Mouse (Mus musculus): ENCODE measurements around the gene Sgcd. TPM values are rescaled to one million over a fixed set of nuclear protein-coding genes. Genes with fewer than 3 reads are reported as not detected.

The Sgcd gene
- polyA plus RNA-seq, 1 experiment, result 0.07 TPM

DNA sequence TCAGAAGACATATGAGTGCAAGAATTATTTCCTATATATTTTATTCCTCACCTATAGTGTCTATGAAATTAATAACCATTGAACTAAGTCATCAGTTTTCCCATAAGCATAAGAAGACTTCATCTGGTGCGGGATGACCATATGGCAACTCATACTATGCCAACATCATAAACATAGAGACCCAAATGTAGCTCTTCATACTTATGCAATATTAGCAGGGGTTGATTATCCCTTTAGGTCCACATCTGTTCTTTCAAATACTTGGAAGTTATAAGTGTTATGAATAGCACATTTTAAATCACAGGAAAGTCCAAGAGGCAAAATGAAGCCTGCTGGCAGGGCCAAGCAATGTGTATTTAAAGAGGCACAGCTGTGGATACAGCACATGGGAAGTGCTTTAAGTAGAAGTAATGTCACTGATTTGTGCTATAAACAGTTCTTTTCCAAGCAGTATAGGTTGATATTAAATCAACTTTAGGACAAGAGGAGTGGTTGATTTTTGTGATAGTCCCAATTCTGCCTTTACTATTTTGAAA lies 690.9 kb downstream of the Sgcd start:
- H3K27me3 ChIP-seq (ENCODE audit: control insufficient read depth, insufficient read depth, low read length), result no peaks in the 10 kb centered on the region
- H3K36me3 ChIP-seq (ENCODE audit: control insufficient read depth, insufficient read depth, low read length), result no peaks in the 10 kb centered on the region
- H3K27ac ChIP-seq (ENCODE audit: control insufficient read depth, insufficient read depth, low read depth, low read length), result no peak overlapping the region
- TF ChIP-seq POLR2A (IDR thresholded peaks at IDR 0.05; ENCODE audit: control insufficient read depth, low read depth, low read length) (no peak), CTCF (IDR thresholded peaks at IDR 0.05; ENCODE audit: control insufficient read depth, insufficient read depth, insufficient replicate concordance, low read depth, low read length) (no peak)
- no peaks in the 10 kb centered on the region for H3K4me1 ChIP-seq (ENCODE audit: control insufficient read depth, insufficient read depth, low read length)
- H3K4me3 ChIP-seq (ENCODE audit: control insufficient read depth, low read depth, low read length), result no peak overlapping the region

DNA sequence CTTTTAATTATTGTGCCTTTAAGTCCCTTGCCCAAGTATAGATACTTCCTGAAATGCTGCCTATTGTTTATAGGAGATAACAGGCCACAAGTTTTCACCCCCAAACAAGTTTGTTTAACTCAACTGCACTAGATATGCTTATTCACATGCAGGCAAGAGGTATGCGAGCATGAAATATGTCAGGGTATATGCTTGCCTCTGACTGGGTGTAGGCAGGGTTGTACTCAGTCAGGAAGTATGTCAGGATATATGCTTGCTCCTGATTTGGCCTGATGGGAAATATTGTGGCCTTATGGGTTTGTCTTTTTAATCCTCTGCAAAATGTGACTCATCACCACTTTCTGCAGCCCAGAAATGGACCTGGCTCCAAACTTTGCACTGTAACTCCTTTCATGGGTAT lies 694.0 kb downstream of the Sgcd start:
- no peaks in the 10 kb centered on the region for H3K4me1 ChIP-seq (ENCODE audit: control insufficient read depth, insufficient read depth, low read length)
- H3K4me3 ChIP-seq (ENCODE audit: control insufficient read depth, low read depth, low read length), result no peak overlapping the region
- H3K27me3 ChIP-seq (ENCODE audit: control insufficient read depth, insufficient read depth, low read length), result no peaks in the 10 kb centered on the region
- no peak overlapping the region for H3K27ac ChIP-seq (ENCODE audit: control insufficient read depth, insufficient read depth, low read depth, low read length)
- TF ChIP-seq POLR2A (IDR thresholded peaks at IDR 0.05; ENCODE audit: control insufficient read depth, low read depth, low read length) (no peak), CTCF (IDR thresholded peaks at IDR 0.05; ENCODE audit: control insufficient read depth, insufficient read depth, insufficient replicate concordance, low read depth, low read length) (no peak)
- no peaks in the 10 kb centered on the region for H3K36me3 ChIP-seq (ENCODE audit: control insufficient read depth, insufficient read depth, low read length)

GRCm38 (mm10) chr11:47276586-47276985 lies 712.2 kb downstream of the Sgcd start:
- TF ChIP-seq CTCF (IDR thresholded peaks at IDR 0.05; ENCODE audit: control insufficient read depth, insufficient read depth, insufficient replicate concordance, low read depth, low read length) (no peak), POLR2A (IDR thresholded peaks at IDR 0.05; ENCODE audit: control insufficient read depth, low read depth, low read length) (no peak)

DNA sequence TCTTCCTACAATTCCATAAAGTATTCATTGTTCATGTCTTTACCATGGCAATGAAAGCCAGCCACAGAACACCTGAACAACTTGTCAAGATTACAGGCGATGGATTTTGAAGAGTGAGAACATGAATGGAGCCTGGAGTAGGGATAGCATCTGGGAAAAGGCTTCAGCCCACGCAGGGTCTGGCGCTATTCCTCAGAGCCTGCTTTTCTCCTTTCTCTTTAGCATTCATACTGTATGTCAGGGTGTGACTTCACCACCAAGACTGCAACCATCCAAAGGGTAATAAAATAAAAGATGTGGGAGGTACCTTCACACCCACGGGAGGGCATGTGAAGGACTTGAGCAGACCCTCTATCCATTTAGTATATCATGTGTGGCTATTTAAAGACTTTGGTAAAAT lies 720.2 kb downstream of the Sgcd start:
- no peak overlapping the region for H3K27ac ChIP-seq (ENCODE audit: control insufficient read depth, insufficient read depth, low read depth, low read length)
- H3K27me3 ChIP-seq (ENCODE audit: control insufficient read depth, insufficient read depth, low read length), result no peaks in the 10 kb centered on the region
- H3K4me3 ChIP-seq (ENCODE audit: control insufficient read depth, low read depth, low read length), result no peak overlapping the region
- no peaks in the 10 kb centered on the region for H3K4me1 ChIP-seq (ENCODE audit: control insufficient read depth, insufficient read depth, low read length)
- no peaks in the 10 kb centered on the region for H3K36me3 ChIP-seq (ENCODE audit: control insufficient read depth, insufficient read depth, low read length)
- TF ChIP-seq CTCF (IDR thresholded peaks at IDR 0.05; ENCODE audit: control insufficient read depth, insufficient read depth, insufficient replicate concordance, low read depth, low read length), result no peak
- TF ChIP-seq POLR2A (IDR thresholded peaks at IDR 0.05; ENCODE audit: control insufficient read depth, low read depth, low read length), result no peak

More at GRCm38 (mm10) chr11:47276586-47276985, 712.2 kb downstream of the Sgcd start:
- Histone ChIP-seq H3K27ac (ENCODE audit: control insufficient read depth, insufficient read depth, low read depth, low read length) (no peak overlapping the region), H3K4me1 (ENCODE audit: control insufficient read depth, insufficient read depth, low read length) (no peaks in the 10 kb centered on the region), H3K36me3 (ENCODE audit: control insufficient read depth, insufficient read depth, low read length) (no peaks in the 10 kb centered on the region), H3K27me3 (ENCODE audit: control insufficient read depth, insufficient read depth, low read length) (no peaks in the 10 kb centered on the region), H3K4me3 (ENCODE audit: control insufficient read depth, low read depth, low read length) (no peak overlapping the region)

GRCm38 (mm10) chr11:47264267-47264984 lies 724.3 kb downstream of the Sgcd start:
- Histone ChIP-seq H3K27ac (ENCODE audit: control insufficient read depth, insufficient read depth, low read depth, low read length) (no peak overlapping the region), H3K36me3 (ENCODE audit: control insufficient read depth, insufficient read depth, low read length) (no peaks in the 10 kb centered on the region), H3K4me3 (ENCODE audit: control insufficient read depth, low read depth, low read length) (no peak overlapping the region), H3K4me1 (ENCODE audit: control insufficient read depth, insufficient read depth, low read length) (no peaks in the 10 kb centered on the region), H3K27me3 (ENCODE audit: control insufficient read depth, insufficient read depth, low read length) (no peaks in the 10 kb centered on the region)
- TF ChIP-seq CTCF (IDR thresholded peaks at IDR 0.05; ENCODE audit: control insufficient read depth, insufficient read depth, insufficient replicate concordance, low read depth, low read length), result no peak
- TF ChIP-seq POLR2A (IDR thresholded peaks at IDR 0.05; ENCODE audit: control insufficient read depth, low read depth, low read length), result no peak

DNA sequence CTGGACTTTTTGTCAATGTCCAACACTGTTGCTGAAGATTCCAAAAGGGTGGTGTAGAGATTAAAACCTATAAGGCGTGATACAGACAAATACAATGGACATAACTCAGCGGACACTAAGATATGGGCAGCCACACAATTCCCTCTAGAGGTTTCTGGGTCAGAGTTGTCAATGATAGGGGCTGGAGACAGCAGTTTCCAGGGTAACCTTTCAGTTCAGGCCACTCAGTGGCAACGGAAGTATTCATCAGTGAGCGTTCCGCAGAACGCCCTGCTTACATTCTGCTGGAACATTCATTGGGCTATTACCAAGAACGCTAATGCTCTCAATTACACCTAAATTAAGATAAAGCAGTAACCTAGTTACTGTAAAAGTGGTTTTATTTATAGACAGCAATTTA lies 738.5 kb downstream of the Sgcd start:
- no peaks in the 10 kb centered on the region for H3K27me3 ChIP-seq (ENCODE audit: control insufficient read depth, insufficient read depth, low read length)
- H3K4me1 ChIP-seq (ENCODE audit: control insufficient read depth, insufficient read depth, low read length), result no peaks in the 10 kb centered on the region
- TF ChIP-seq CTCF (IDR thresholded peaks at IDR 0.05; ENCODE audit: control insufficient read depth, insufficient read depth, insufficient replicate concordance, low read depth, low read length) (no peak), POLR2A (IDR thresholded peaks at IDR 0.05; ENCODE audit: control insufficient read depth, low read depth, low read length) (no peak)
- no peaks in the 10 kb centered on the region for H3K36me3 ChIP-seq (ENCODE audit: control insufficient read depth, insufficient read depth, low read length)
- H3K4me3 ChIP-seq (ENCODE audit: control insufficient read depth, low read depth, low read length), result no peak overlapping the region
- no peak overlapping the region for H3K27ac ChIP-seq (ENCODE audit: control insufficient read depth, insufficient read depth, low read depth, low read length)

DNA sequence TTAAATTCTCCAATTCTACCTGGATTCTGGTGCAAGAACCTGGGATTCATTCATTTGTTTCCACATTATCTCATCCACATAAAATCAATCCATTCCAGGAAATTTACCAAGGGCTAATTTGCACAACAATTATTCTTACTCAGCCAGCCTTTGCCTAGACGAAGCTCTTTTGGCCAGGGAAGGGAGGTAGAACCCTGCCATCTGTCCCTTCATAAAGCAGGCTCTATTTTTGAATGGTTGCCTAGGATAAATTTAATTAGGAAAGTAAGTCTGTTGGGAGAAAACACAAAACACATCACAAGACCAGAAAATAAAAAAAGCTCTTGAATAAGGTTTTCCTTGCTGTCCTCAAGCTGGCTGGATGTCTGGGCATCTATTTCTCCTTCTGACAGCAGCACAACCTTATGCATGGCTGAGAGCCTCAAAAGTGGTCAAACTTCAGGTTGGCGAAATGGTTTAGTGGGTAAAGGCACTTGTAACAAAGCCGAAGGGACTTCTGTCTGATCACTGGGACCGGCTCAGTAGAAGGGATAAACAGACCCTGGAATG lies 740.4 kb downstream of the Sgcd start:
- Histone ChIP-seq H3K36me3 (ENCODE audit: control insufficient read depth, insufficient read depth, low read length) (no peaks in the 10 kb centered on the region), H3K27me3 (ENCODE audit: control insufficient read depth, insufficient read depth, low read length) (no peaks in the 10 kb centered on the region), H3K4me1 (ENCODE audit: control insufficient read depth, insufficient read depth, low read length) (no peaks in the 10 kb centered on the region), H3K4me3 (ENCODE audit: control insufficient read depth, low read depth, low read length) (peak overlapping the region; percentile 20; the same call in 1 of the 2 replicates), H3K27ac (ENCODE audit: control insufficient read depth, insufficient read depth, low read depth, low read length) (no peak overlapping the region)
- TF ChIP-seq CTCF (IDR thresholded peaks at IDR 0.05; ENCODE audit: control insufficient read depth, insufficient read depth, insufficient replicate concordance, low read depth, low read length) (no peak), POLR2A (IDR thresholded peaks at IDR 0.05; ENCODE audit: control insufficient read depth, low read depth, low read length) (no peak)

All from testis, adult 2 months (tissue).